Mouse (Mus musculus): ENCODE results near the gene Des.

DNA sequence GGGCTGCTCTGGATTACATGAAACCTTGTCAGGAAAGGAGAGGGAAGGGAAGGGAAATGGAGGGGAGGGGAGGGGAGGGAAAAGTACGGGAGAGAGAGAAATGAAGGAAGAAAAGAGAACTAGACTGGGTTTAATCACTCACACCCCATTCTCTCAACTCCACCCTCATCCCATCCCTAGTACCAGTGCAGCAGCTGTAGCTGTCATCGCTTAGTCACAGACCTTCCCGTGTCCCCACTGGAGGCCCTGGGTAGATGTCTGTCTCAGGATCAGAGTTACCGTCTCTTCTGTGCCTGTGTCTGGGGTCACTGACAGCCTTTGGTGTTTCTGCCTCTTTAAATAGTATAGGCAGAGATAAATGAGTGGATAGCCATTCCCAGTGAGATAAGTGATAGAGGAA lies 48.1 kb downstream of the Des start:
- no peak for TF ChIP-seq POLR2A (IDR thresholded peaks at IDR 0.05; ENCODE audit: low read depth, low read length)
- TF ChIP-seq CTCF (conservative IDR thresholded peaks at IDR 0.05 in 1 of 2, IDR thresholded peaks at IDR 0.05 in 1 of 2; ENCODE audit: low read depth in 2 of 2, low read length in 2 of 2), result no peak
- no peak for TF ChIP-seq USF2 (conservative IDR thresholded peaks at IDR 0.05; ENCODE audit: low read depth, low read length)
- no peak for TF ChIP-seq CHD2 (IDR thresholded peaks at IDR 0.05; ENCODE audit: low read length)
- TF ChIP-seq MYC (IDR thresholded peaks at IDR 0.05; ENCODE audit: low read depth, low read length), result no peak
- TF ChIP-seq UBTF (IDR thresholded peaks at IDR 0.05; ENCODE audit: low read depth, low read length), result no peak
- no peak for TF ChIP-seq JUN (IDR thresholded peaks at IDR 0.05; ENCODE audit: insufficient read depth, low read depth, low read length)
- TF ChIP-seq HCFC1 (IDR thresholded peaks at IDR 0.05; ENCODE audit: low read depth, low read length), result no peak
- TF ChIP-seq EP300 (IDR thresholded peaks at IDR 0.05; ENCODE audit: low read length), result no peak
- no peak for TF ChIP-seq CHD1 (IDR thresholded peaks at IDR 0.05; ENCODE audit: low read depth, low read length)
- TF ChIP-seq E2F4 (IDR thresholded peaks at IDR 0.05; ENCODE audit: insufficient replicate concordance, low read depth, low read length), result no peak
- no peak for TF ChIP-seq MAX (IDR thresholded peaks at IDR 0.05; ENCODE audit: low read length)
- TF ChIP-seq TBP (conservative IDR thresholded peaks at IDR 0.05; ENCODE audit: low read depth, low read length), result no peak
- TF ChIP-seq TCF12 (IDR thresholded peaks at IDR 0.05; ENCODE audit: low read depth, low read length), result no peak

All from CH12.LX (cell line).